Mouse (Mus musculus): ENCODE data around the gene Swap70.

The Swap70 gene

DNA sequence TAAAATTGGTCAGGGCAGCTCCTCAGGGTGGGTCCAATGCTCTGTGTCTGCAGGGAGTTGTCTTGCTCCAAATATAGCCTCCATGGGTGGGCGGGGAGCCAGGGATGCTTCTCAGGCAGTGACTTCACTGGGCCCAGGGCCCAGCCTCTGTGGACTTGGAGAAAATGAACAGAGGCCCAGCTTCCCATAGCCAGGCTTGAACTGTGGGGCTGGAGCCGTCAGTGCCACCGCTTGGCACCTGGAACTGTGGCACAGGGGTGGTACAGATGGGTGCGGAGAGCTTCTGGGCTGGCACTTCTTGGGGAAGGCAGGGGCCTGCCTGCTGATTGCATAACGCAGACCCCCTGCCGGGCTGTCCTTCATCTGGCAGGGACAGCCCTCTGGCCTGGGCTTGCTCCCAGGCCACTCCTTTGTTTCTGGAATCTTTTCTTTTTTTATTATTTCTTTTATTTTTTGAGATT, 67.2 kb downstream of the Swap70 start:
- H3K36me3 ChIP-seq (ENCODE audit: insufficient read depth, low read length): peaks cover 22% of the 10 kb centered on the region
- no peak overlapping the region for H3K4me3 ChIP-seq (replicated peaks; ENCODE audit: low read length)
- no peaks in the 10 kb centered on the region for H3K9me3 ChIP-seq (ENCODE audit: low read length)
- TF ChIP-seq CTCF (conservative IDR thresholded peaks at IDR 0.05; ENCODE audit: low read length) (no peak), NANOG (IDR thresholded peaks at IDR 0.05; ENCODE audit: borderline replicate concordance, low read length) (no peak), POU5F1 (IDR thresholded peaks at IDR 0.05; ENCODE audit: borderline replicate concordance, low read length) (no peak)
- H3K4me1 ChIP-seq (replicated peaks; ENCODE audit: low read depth, low read length): peaks cover 36% of the 10 kb centered on the region
- H3K27me3 ChIP-seq (ENCODE audit: insufficient read depth, low read length): no peaks in the 10 kb centered on the region

DNA sequence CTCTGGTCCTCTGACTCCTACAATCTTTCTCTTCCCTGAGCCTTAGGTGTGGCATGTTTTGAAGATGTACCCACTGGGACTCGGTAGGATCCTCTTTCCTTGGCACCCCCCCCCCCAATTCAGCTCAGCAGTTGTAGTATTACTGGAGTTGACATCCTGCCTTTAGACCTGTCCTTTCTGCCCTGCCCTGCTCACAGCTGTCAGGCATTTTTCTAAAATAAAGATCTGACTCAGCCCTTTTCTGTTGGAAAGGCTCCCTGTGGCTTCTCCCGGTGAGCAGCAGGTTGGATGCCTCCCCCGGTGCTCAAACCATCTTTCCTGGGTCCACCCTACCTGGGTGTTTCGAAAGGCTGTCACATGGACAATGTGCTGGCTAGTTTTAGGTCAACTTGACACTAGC, 68.1 kb downstream of the Swap70 start:
- no peak overlapping the region for H3K4me3 ChIP-seq (replicated peaks; ENCODE audit: low read length)
- peaks cover 13% of the 10 kb centered on the region; the same call in 1 of the 2 replicates for H3K36me3 ChIP-seq (ENCODE audit: insufficient read depth, low read length)
- TF ChIP-seq CTCF (conservative IDR thresholded peaks at IDR 0.05; ENCODE audit: low read length) (no peak), NANOG (IDR thresholded peaks at IDR 0.05; ENCODE audit: borderline replicate concordance, low read length) (no peak), POU5F1 (IDR thresholded peaks at IDR 0.05; ENCODE audit: borderline replicate concordance, low read length) (no peak)
- peaks cover 36% of the 10 kb centered on the region for H3K4me1 ChIP-seq (replicated peaks; ENCODE audit: low read depth, low read length)
- H3K27me3 ChIP-seq (ENCODE audit: insufficient read depth, low read length): no peaks in the 10 kb centered on the region
- no peaks in the 10 kb centered on the region for H3K9me3 ChIP-seq (ENCODE audit: low read length)

DNA sequence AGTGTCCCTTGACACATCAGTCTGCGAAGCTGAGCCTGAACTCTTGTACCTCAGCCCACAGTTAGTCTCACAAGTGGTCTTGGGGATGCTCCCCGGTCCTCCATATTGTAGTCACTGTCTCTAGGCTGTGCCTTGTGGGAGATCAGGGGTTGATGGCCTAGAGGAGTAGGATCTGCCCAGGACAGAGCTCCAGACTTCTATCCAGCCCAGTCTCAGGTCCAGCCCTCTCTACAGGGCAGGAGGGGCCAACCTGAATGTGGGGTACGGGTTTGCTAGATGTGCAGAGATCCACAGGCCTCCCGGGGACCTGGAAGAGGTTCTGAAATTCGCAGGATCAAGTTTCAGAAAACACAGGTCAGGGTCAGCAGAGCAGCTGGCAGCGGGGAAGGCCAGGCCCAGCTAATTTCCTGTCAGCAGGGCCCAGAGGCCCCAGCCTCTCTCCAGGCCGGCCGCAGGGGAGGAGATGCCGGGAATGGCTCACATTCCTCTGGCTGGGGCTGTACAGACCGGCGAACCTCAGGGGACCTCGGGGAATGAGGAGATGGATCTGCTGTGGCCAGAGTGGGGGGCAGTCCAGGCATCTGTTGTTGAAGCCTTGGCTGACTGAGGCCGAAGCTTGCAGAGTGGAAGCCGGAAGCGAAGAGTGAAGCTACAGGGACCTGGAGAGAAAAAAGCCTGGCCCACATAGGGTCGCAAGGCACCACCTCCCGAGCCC, 75.5 kb downstream of the Swap70 start:
- Histone ChIP-seq H3K4me1 (replicated peaks; ENCODE audit: low read depth, low read length) (peaks cover 23% of the 10 kb centered on the region), H3K27me3 (ENCODE audit: insufficient read depth, low read length) (0 out of 2 replicates have a peak, but pooled peaks cover 3% of the 10 kb centered on the region), H3K4me3 (replicated peaks; ENCODE audit: low read length) (no peak overlapping the region)

DNA sequence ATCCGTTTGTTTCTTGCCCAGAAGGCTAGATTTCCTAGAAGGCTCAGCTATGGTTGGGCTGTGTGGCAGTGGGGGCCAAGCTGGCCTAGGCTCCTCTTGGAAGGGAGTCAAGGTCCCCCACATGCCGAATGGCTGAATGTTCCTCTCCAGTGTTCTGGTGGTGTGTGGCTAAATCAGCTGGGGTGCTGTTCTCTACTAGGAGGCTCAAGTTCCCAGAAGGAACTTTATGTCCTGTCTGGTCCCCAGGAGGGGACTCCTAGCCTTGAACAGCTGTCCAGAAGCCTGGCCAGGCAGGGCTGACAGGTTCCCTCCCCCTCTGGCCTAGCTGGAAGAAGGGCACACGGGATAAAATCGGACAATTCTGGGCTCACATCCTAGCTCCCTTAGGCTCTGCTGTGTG, 76.1 kb downstream of the Swap70 start:
- H3K9me3 ChIP-seq (ENCODE audit: low read length): no peaks in the 10 kb centered on the region
- TF ChIP-seq CTCF (conservative IDR thresholded peaks at IDR 0.05; ENCODE audit: low read length) (no peak), NANOG (IDR thresholded peaks at IDR 0.05; ENCODE audit: borderline replicate concordance, low read length) (no peak), POU5F1 (IDR thresholded peaks at IDR 0.05; ENCODE audit: borderline replicate concordance, low read length) (no peak)
- no peak overlapping the region for H3K4me3 ChIP-seq (replicated peaks; ENCODE audit: low read length)
- H3K4me1 ChIP-seq (replicated peaks; ENCODE audit: low read depth, low read length): peaks cover 23% of the 10 kb centered on the region
- 0 out of 2 replicates have a peak, but pooled peaks cover 3% of the 10 kb centered on the region for H3K27me3 ChIP-seq (ENCODE audit: insufficient read depth, low read length)
- no peaks in the 10 kb centered on the region for H3K36me3 ChIP-seq (ENCODE audit: insufficient read depth, low read length)

More for the DNA sequence above, 75.5 kb downstream of the Swap70 start:
- Histone ChIP-seq H3K9me3 (ENCODE audit: low read length) (no peaks in the 10 kb centered on the region), H3K36me3 (ENCODE audit: insufficient read depth, low read length) (no peaks in the 10 kb centered on the region)
- TF ChIP-seq POU5F1 (IDR thresholded peaks at IDR 0.05; ENCODE audit: borderline replicate concordance, low read length) (no peak), NANOG (IDR thresholded peaks at IDR 0.05; ENCODE audit: borderline replicate concordance, low read length) (no peak), CTCF (conservative IDR thresholded peaks at IDR 0.05; ENCODE audit: low read length) (no peak)

DNA sequence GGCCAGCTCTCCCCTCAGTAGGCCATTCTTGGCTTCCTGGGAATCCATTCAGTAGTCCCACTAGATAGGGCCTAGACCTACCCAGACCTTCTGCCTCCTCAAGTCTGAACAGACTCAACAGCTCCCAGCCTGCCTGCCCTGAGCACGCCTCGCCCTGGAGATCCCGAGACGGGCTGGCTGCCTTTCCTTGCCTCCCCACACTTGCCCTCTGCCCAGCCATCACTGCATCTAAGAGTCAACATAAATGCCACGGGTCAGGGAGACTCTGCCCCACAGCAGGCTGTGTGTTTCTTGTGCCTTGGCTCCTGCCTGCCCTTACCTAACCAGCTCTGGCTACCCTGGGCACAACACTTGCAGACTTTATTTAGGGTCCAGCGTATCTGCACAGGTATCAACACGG, 76.6 kb downstream of the Swap70 start:
- TF ChIP-seq POU5F1 (IDR thresholded peaks at IDR 0.05; ENCODE audit: borderline replicate concordance, low read length) (no peak), NANOG (IDR thresholded peaks at IDR 0.05; ENCODE audit: borderline replicate concordance, low read length) (no peak), CTCF (conservative IDR thresholded peaks at IDR 0.05; ENCODE audit: low read length) (no peak)

DNA sequence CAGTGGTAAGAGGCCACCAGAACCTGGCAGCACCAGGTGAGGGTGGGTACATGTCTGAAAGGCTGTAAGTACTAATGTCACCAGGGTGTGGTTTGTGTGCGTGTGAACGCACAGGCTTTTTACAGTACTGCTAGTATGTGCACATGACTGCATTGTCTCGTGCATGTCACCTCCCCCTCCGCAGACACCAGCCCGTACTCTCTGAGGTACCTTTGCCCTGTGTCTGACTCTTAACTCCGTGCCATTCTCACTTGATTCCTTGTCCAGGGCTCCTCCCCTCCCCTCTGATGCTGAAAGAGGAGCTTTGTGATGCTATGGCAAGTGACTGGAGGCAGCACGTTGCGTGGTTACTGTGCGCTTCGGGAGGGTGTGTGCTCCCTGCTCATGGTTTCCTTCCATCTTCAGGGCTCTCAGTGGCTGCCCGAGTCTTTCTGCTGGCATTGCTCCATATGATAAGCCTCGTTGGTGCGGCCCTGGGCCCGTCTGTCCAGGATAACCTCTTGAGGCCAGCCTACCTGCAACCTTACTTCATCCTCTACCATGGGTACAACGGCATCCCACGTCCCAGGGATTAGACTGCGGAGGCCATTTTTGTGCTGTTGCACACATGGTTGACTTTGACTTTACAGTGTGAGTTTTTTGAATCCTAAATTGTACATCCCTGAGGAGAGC, 77.4 kb downstream of the Swap70 start:
- no peaks in the 10 kb centered on the region for H3K36me3 ChIP-seq (ENCODE audit: insufficient read depth, low read length)
- H3K9me3 ChIP-seq (ENCODE audit: low read length): no peaks in the 10 kb centered on the region
- H3K4me1 ChIP-seq (replicated peaks; ENCODE audit: low read depth, low read length): peaks cover 23% of the 10 kb centered on the region
- TF ChIP-seq POU5F1 (IDR thresholded peaks at IDR 0.05; ENCODE audit: borderline replicate concordance, low read length) (no peak), CTCF (conservative IDR thresholded peaks at IDR 0.05; ENCODE audit: low read length) (no peak), NANOG (IDR thresholded peaks at IDR 0.05; ENCODE audit: borderline replicate concordance, low read length) (no peak)
- H3K27me3 ChIP-seq (ENCODE audit: insufficient read depth, low read length): 0 out of 2 replicates have a peak, but pooled peaks cover 3% of the 10 kb centered on the region
- H3K4me3 ChIP-seq (replicated peaks; ENCODE audit: low read length): no peak overlapping the region

More for the DNA sequence above, 76.6 kb downstream of the Swap70 start:
- Histone ChIP-seq H3K36me3 (ENCODE audit: insufficient read depth, low read length) (no peaks in the 10 kb centered on the region), H3K4me3 (replicated peaks; ENCODE audit: low read length) (no peak overlapping the region), H3K4me1 (replicated peaks; ENCODE audit: low read depth, low read length) (peaks cover 23% of the 10 kb centered on the region), H3K9me3 (ENCODE audit: low read length) (no peaks in the 10 kb centered on the region), H3K27me3 (ENCODE audit: insufficient read depth, low read length) (0 out of 2 replicates have a peak, but pooled peaks cover 3% of the 10 kb centered on the region)

DNA sequence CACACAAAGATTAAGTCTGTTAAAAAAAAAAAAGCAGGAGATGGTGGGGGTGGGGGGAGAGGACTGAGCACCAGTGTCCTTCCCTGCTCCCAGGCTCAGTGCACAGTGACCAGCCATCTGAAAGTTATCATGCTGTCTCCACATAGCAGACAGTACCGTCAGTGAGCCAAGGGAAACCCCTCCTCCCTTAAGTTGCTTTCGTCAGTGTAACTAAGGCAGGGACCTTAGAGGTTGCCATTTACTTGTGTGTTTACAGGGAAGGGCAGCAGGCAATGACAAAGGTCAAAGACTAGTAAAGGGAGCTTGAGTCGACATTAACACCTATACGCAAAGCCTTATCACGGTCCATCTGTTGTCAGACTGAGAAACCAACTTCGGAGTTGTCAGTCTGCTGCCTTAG, 81.4 kb downstream of the Swap70 start:
- Histone ChIP-seq H3K27me3 (ENCODE audit: insufficient read depth, low read length) (no peaks in the 10 kb centered on the region), H3K36me3 (ENCODE audit: insufficient read depth, low read length) (no peaks in the 10 kb centered on the region), H3K4me1 (replicated peaks; ENCODE audit: low read depth, low read length) (peaks cover 11% of the 10 kb centered on the region), H3K9me3 (ENCODE audit: low read length) (no peaks in the 10 kb centered on the region), H3K4me3 (replicated peaks; ENCODE audit: low read length) (no peak overlapping the region)
- TF ChIP-seq NANOG (IDR thresholded peaks at IDR 0.05; ENCODE audit: borderline replicate concordance, low read length): no peak
- no peak for TF ChIP-seq POU5F1 (IDR thresholded peaks at IDR 0.05; ENCODE audit: borderline replicate concordance, low read length)
- TF ChIP-seq CTCF (conservative IDR thresholded peaks at IDR 0.05; ENCODE audit: low read length): no peak

DNA sequence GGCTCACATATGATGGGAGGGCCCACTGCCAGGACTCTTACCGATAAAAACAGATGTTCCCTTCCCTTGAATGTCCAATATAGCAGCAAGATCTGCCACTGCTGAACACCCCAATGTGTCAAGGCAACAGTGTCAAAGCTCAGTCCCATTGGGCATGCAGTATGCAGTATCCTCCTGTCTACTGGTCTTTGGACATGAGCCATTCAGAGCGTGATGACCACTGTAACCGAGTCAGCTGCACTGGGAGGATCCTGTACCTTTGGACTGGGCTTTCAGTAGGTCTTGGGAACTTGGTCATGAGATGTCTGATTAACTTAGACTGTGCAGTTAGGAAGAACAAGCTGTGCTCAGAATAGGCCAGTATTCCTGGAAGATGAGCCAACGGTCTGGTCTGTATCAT, 84.0 kb downstream of the Swap70 start:
- TF ChIP-seq NANOG (IDR thresholded peaks at IDR 0.05; ENCODE audit: borderline replicate concordance, low read length): no peak
- TF ChIP-seq POU5F1 (IDR thresholded peaks at IDR 0.05; ENCODE audit: borderline replicate concordance, low read length): no peak
- no peak for TF ChIP-seq CTCF (conservative IDR thresholded peaks at IDR 0.05; ENCODE audit: low read length)
- Histone ChIP-seq H3K4me1 (replicated peaks; ENCODE audit: low read depth, low read length) (no peaks in the 10 kb centered on the region), H3K4me3 (replicated peaks; ENCODE audit: low read length) (no peak overlapping the region), H3K9me3 (ENCODE audit: low read length) (no peaks in the 10 kb centered on the region), H3K27me3 (ENCODE audit: insufficient read depth, low read length) (no peaks in the 10 kb centered on the region), H3K36me3 (ENCODE audit: insufficient read depth, low read length) (peaks cover 16% of the 10 kb centered on the region)
